Mouse (Mus musculus): ENCODE measurements around the gene Col4a3.

DNA sequence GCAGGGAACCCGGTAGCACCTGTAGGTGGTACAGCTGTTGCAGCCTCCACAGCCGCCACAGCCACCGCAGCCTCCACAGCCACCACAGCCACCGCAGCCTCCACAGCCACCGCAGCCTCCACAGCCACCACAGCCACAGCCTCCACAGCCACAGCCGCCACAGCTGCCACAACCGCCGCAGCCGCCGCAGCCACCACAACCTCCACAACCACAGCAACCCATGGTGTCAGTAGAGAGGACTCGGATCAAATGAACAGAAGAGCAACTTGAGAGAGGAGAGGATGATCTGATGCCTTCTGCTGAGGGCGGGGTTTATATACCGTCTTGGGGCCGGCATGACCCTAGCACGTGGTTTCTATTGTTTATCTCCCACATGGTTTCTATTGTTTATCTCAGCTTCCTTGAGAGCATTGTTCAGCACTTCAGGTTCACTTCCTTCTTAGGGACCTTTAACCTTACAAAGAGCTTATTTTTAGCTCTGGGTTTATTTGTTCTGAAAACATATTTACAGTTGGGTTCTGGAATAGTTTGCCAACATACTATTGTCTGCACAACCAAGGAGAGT is 184.4 kb downstream of the Col4a3 start, which contains the start of gene Gm47791:
- TF ChIP-seq CTCF (IDR thresholded peaks at IDR 0.05; ENCODE audit: low read depth) (no peak), EP300 (IDR thresholded peaks at IDR 0.05; ENCODE audit: low read depth) (no peak)

Data from heart, postnatal 0 days (tissue).